Mouse (Mus musculus): ENCODE results near the gene Fkbp6. TPM values are rescaled to one million over a fixed set of nuclear protein-coding genes. Genes with fewer than 3 reads are reported as not detected.

Gene Fkbp6
- polyA plus RNA-seq, 1 experiment from 2014 or later: not detected

DNA sequence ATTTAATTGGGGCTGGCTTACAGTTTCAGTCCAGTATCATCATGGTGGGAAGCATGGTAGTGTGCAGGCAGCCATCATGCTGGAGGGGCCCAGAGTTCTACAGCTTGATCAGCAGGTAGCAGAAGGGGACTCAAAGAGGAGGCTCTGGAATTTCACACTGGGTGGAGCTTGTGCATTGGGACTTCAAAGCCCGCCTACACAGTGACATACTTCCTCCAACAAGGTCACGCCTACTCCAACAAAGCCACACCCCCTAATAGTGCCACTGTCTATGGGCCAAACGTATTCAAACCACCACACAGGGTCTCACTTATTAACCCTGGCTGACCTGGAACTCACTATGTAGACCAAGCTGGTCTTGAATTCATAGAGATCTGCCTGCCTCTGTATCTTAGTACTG is 93.7 kb downstream of the Fkbp6 start:
- Histone ChIP-seq H3K27ac (ENCODE audit: low read depth, low read length) (no peak overlapping the region), H3K36me3 (ENCODE audit: control insufficient read depth, insufficient read depth, low read length) (no peaks in the 10 kb centered on the region), H3K4me2 (no peak overlapping the region), H3K27me3 (ENCODE audit: control insufficient read depth, insufficient read depth, low read length) (no peaks in the 10 kb centered on the region), H3K4me1 (ENCODE audit: control insufficient read depth, insufficient read depth, low read length) (peaks cover 32% of the 10 kb centered on the region), H3K9me3 (ENCODE audit: control insufficient read depth, low read length) (peaks cover 4% of the 10 kb centered on the region), H3K9ac (ENCODE audit: low read length) (no peak overlapping the region), H3K4me3 (ENCODE audit: low read depth, low read length) (no peak overlapping the region)
- ATAC-seq (ENCODE audit: low FRiP score): no peak
- DNase-seq (ENCODE audit: low spot score, missing footprints): no peak
- WGBS: 90% methylated on average over 3 of the region's 3 CpGs

DNA sequence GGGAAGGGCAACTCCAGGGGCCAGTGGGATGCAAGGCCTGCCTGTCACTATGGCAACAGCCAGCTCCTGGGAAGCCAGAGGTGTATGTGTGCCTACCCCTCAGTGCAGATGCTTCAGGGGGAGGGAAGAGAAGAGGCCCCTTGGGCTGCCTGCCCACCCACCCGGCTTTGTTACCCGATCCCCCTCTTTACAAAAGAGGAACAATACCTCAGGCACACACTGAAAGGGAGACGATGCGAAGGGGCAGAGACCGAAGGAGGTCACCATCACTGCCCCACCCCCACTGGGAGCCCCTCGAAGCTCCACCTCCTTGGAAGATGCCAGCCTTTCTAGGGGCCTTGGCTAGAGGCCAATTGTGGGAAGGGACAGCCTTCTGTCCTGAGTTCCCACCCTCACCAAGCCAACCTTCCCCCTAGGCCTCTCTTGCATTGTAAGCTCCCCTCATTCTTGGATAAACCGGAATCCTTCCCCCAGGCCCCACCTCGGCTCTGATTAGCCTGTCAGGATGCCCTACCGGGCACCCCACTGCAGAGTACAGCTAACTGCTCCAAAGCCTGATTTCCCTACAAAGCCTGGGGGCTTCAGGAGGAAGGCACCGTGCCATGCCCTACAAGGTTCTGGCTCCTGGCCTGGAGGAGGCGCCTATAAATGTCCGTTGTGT is 96.0 kb downstream of the Fkbp6 start:
- 3% methylated on average over 12 of the region's 12 CpGs for WGBS
- Histone ChIP-seq H3K4me3 (ENCODE audit: low read depth, low read length) (no peak overlapping the region), H3K27me3 (ENCODE audit: control insufficient read depth, insufficient read depth, low read length) (peaks cover 8% of the 10 kb centered on the region), H3K4me2 (peak overlapping the region; percentile 32), H3K9me3 (ENCODE audit: control insufficient read depth, low read length) (peaks cover 4% of the 10 kb centered on the region), H3K4me1 (ENCODE audit: control insufficient read depth, insufficient read depth, low read length) (peaks cover 47% of the 10 kb centered on the region), H3K9ac (ENCODE audit: low read length) (peak overlapping the region; percentile 54; the same call in 1 of the 2 replicates), H3K36me3 (ENCODE audit: control insufficient read depth, insufficient read depth, low read length) (no peaks in the 10 kb centered on the region), H3K27ac (ENCODE audit: low read depth, low read length) (peak overlapping the region; percentile 97)
- DNase-seq (ENCODE audit: low spot score, missing footprints) (peak; percentile 98), ATAC-seq (ENCODE audit: low FRiP score) (peak; percentile 90)

GRCm38 (mm10) chr5:135251079-135251454 is 98.8 kb downstream of the Fkbp6 start, which contains the start of gene Fzd9:
TSS of gene Fzd9 (minus strand) at chr5:135251230.
- Histone ChIP-seq H3K27me3 (ENCODE audit: control insufficient read depth, insufficient read depth, low read length) (peaks cover 8% of the 10 kb centered on the region), H3K9me3 (ENCODE audit: control insufficient read depth, low read length) (no peaks in the 10 kb centered on the region; the same call in 1 of the 2 replicates), H3K36me3 (ENCODE audit: control insufficient read depth, insufficient read depth, low read length) (no peaks in the 10 kb centered on the region; the same call in 1 of the 2 replicates), H3K4me3 (ENCODE audit: low read depth, low read length) (peak within 1 kb of the TSS; percentile 64), H3K4me2 (peak within 1 kb of the TSS; percentile 99), H3K9ac (ENCODE audit: low read length) (peak within 1 kb of the TSS; percentile 80), H3K4me1 (ENCODE audit: control insufficient read depth, insufficient read depth, low read length) (peaks cover 56% of the 10 kb centered on the region), H3K27ac (ENCODE audit: low read depth, low read length) (no peak within 1 kb of the TSS; the same call in 1 of the 2 replicates)
- ATAC-seq (ENCODE audit: low FRiP score): peak; percentile 72
- peak; percentile 99 for DNase-seq (ENCODE audit: low spot score, missing footprints)
- 0% methylated on average over 48 of the region's 51 CpGs for WGBS

- no peak overlapping the region; the same call in 1 of the 2 replicates for H3K27ac ChIP-seq (ENCODE audit: low read depth, low read length)
- WGBS: 1% methylated on average over 82 of the region's 92 CpGs
These were observed 99.4 kb downstream of the Fkbp6 start for GRCm38 (mm10) chr5:135250186-135251078.

GRCm38 (mm10) chr5:135248956-135249676 is 100.7 kb downstream of the Fkbp6 start:
- Histone ChIP-seq H3K4me1 (ENCODE audit: control insufficient read depth, insufficient read depth, low read length) (peaks cover 49% of the 10 kb centered on the region), H3K27me3 (ENCODE audit: control insufficient read depth, insufficient read depth, low read length) (peaks cover 8% of the 10 kb centered on the region), H3K4me3 (ENCODE audit: low read depth, low read length) (peak overlapping the region; percentile 64), H3K4me2 (peak overlapping the region; percentile 99), H3K36me3 (ENCODE audit: control insufficient read depth, insufficient read depth, low read length) (peaks cover 8% of the 10 kb centered on the region), H3K27ac (ENCODE audit: low read depth, low read length) (no peak overlapping the region), H3K9ac (ENCODE audit: low read length) (peak overlapping the region; percentile 39), H3K9me3 (ENCODE audit: control insufficient read depth, low read length) (no peaks in the 10 kb centered on the region)
- no peak for DNase-seq (ENCODE audit: low spot score, missing footprints)
- ATAC-seq (ENCODE audit: low FRiP score): no peak
- WGBS: 80% methylated on average over 16 of the region's 16 CpGs

More at GRCm38 (mm10) chr5:135250186-135251078, 99.4 kb downstream of the Fkbp6 start:
- H3K4me3 ChIP-seq (ENCODE audit: low read depth, low read length): peak overlapping the region; percentile 64
- H3K9me3 ChIP-seq (ENCODE audit: control insufficient read depth, low read length): no peaks in the 10 kb centered on the region
- DNase-seq (ENCODE audit: low spot score, missing footprints) (peak; percentile 95), ATAC-seq (ENCODE audit: low FRiP score) (peak; percentile 17)
- peak overlapping the region; percentile 99 for H3K4me2 ChIP-seq
- peaks cover 56% of the 10 kb centered on the region for H3K4me1 ChIP-seq (ENCODE audit: control insufficient read depth, insufficient read depth, low read length)
- peaks cover 8% of the 10 kb centered on the region for H3K27me3 ChIP-seq (ENCODE audit: control insufficient read depth, insufficient read depth, low read length)
- H3K9ac ChIP-seq (ENCODE audit: low read length): peak overlapping the region; percentile 80
- H3K36me3 ChIP-seq (ENCODE audit: control insufficient read depth, insufficient read depth, low read length): no peaks in the 10 kb centered on the region; the same call in 1 of the 2 replicates

DNA sequence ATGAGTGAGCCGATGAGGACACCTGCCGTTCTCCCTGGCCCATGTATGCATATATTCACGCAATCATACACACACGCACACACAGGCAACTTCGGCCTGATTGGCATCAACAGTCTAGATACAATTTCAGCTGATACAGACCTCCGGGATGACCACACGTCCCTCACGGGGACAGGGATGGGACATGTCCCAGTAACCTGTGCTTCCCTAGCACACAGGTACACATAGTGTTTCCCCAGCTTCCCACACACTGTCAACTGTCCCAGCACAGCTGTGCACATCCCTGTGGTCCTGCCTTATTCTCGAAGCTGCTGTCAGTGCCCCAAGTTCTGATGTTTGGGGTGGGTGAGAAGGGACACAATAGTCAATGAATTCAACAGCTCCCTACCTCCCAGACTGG is 102.5 kb downstream of the Fkbp6 start:
- no peak overlapping the region for H3K27ac ChIP-seq (ENCODE audit: low read depth, low read length)
- H3K9me3 ChIP-seq (ENCODE audit: control insufficient read depth, low read length): no peaks in the 10 kb centered on the region
- peaks cover 20% of the 10 kb centered on the region for H3K36me3 ChIP-seq (ENCODE audit: control insufficient read depth, insufficient read depth, low read length)
- peaks cover 8% of the 10 kb centered on the region for H3K27me3 ChIP-seq (ENCODE audit: control insufficient read depth, insufficient read depth, low read length)
- DNase-seq (ENCODE audit: low spot score, missing footprints) (no peak), ATAC-seq (ENCODE audit: low FRiP score) (no peak)
- peaks cover 34% of the 10 kb centered on the region for H3K4me1 ChIP-seq (ENCODE audit: control insufficient read depth, insufficient read depth, low read length)
- no peak overlapping the region; the same call in 1 of the 2 replicates for H3K4me2 ChIP-seq
- no peak overlapping the region for H3K4me3 ChIP-seq (ENCODE audit: low read depth, low read length)
- WGBS: 74% methylated on average over 9 of the region's 9 CpGs
- no peak overlapping the region for H3K9ac ChIP-seq (ENCODE audit: low read length)

- peaks cover 8% of the 10 kb centered on the region for H3K27me3 ChIP-seq (ENCODE audit: control insufficient read depth, insufficient read depth, low read length)
- H3K9me3 ChIP-seq (ENCODE audit: control insufficient read depth, low read length): no peaks in the 10 kb centered on the region
- H3K27ac ChIP-seq (ENCODE audit: low read depth, low read length): no peak overlapping the region
- H3K9ac ChIP-seq (ENCODE audit: low read length): no peak overlapping the region
- H3K4me2 ChIP-seq: no peak overlapping the region
- H3K4me1 ChIP-seq (ENCODE audit: control insufficient read depth, insufficient read depth, low read length): peaks cover 33% of the 10 kb centered on the region
- no peak overlapping the region for H3K4me3 ChIP-seq (ENCODE audit: low read depth, low read length)
- ATAC-seq (ENCODE audit: low FRiP score) (no peak), DNase-seq (ENCODE audit: low spot score, missing footprints) (no peak)
- 68% methylated on average over 4 of the region's 4 CpGs for WGBS
- peaks cover 23% of the 10 kb centered on the region for H3K36me3 ChIP-seq (ENCODE audit: control insufficient read depth, insufficient read depth, low read length)
These were observed 103.3 kb downstream of the Fkbp6 start for GRCm38 (mm10) chr5:135246531-135246930.

DNA sequence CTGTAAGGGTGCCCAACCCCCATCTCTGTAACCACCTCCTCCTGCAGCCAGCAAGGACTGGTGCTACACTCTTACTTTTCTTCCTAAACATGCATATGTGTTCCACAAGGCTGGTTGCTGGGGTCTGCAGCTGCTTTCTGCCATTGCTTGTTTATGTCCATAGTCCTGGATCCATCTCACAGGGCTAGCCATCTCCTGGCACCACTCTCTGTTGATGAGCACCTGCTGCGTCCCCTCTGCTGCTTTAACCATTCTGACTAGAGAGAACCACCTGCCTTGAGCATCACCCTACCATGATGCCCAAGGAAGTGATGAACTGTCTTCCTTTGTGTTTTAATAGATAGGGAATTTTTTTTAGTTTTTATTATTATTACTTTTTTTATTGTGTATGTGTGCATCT is 106.7 kb downstream of the Fkbp6 start:
- H3K4me3 ChIP-seq (ENCODE audit: low read depth, low read length): no peak overlapping the region
- H3K4me1 ChIP-seq (ENCODE audit: control insufficient read depth, insufficient read depth, low read length): peaks cover 6% of the 10 kb centered on the region
- peaks cover 44% of the 10 kb centered on the region for H3K36me3 ChIP-seq (ENCODE audit: control insufficient read depth, insufficient read depth, low read length)
- WGBS: 93% methylated on average over 1 of the region's 1 CpGs
- no peaks in the 10 kb centered on the region for H3K27me3 ChIP-seq (ENCODE audit: control insufficient read depth, insufficient read depth, low read length)
- H3K4me2 ChIP-seq: no peak overlapping the region
- no peaks in the 10 kb centered on the region for H3K9me3 ChIP-seq (ENCODE audit: control insufficient read depth, low read length)
- H3K27ac ChIP-seq (ENCODE audit: low read depth, low read length): no peak overlapping the region
- no peak for DNase-seq (ENCODE audit: low spot score, missing footprints)
- H3K9ac ChIP-seq (ENCODE audit: low read length): no peak overlapping the region
- no peak for ATAC-seq (ENCODE audit: low FRiP score)
